Mouse (Mus musculus) telencephalon, adult 2 months (tissue): ENCODE measurements around the gene Creb3l1.

Source experiments
- DNase-seq: peaks from one replicate; pipeline ENCODE4 v3.0.0-alpha.2; 2011; ENCODE audit warnings: low read depth, low spot score

Gene Creb3l1

DNA sequence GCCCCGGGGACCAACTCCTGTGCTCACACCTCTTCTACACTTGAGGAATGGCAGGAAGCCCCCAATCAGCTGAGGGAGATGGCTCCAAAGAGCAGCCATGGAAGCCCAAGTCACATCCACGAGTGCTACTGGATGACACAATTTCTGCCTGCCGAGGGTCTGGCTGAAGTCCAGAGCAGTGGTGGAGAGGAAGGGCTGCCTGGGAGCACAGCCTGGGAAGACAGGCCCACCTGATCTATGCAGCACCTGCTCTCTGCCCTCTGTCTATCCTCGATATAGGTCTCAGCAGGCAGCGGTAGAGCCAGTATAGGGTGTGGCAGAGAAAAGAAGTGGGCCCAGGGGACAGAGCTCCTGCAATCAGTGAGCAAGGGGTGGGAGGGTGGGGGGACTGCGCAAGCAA is 77.5 kb downstream of the Creb3l1 start:
- DNase-seq: no peak

- no peak for DNase-seq
These were observed 78.8 kb downstream of the Creb3l1 start, which contains the start of gene Gm9821 for GRCm38 (mm10) chr2:91945483-91945882. Gene Gm9821 (plus strand): TSS chr2:91945703.

- no peak for DNase-seq
These were observed 79.9 kb downstream of the Creb3l1 start for GRCm38 (mm10) chr2:91944170-91944950.

DNA sequence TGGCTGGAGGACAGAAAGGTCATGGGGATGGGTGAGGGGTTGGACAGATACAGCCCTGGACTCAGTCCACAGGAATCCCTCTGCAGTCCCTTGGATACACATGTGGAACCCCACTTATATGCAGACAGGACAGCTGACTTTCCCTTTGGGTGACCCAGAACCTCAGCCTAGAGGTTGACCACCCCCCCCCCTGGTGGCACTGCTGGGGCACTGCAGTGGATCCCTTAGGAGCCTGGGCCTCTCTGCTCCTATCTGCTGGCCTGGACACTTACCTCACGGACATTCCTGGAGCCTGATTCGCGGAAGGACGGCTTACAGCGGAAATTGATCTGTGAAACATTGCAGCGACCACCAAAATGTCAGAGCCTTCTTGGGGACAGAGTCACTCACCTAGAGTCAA is 81.9 kb downstream of the Creb3l1 start:
- no peak for DNase-seq

GRCm38 (mm10) chr2:91939303-91939935 is 84.9 kb downstream of the Creb3l1 start:
- DNase-seq: no peak

DNA sequence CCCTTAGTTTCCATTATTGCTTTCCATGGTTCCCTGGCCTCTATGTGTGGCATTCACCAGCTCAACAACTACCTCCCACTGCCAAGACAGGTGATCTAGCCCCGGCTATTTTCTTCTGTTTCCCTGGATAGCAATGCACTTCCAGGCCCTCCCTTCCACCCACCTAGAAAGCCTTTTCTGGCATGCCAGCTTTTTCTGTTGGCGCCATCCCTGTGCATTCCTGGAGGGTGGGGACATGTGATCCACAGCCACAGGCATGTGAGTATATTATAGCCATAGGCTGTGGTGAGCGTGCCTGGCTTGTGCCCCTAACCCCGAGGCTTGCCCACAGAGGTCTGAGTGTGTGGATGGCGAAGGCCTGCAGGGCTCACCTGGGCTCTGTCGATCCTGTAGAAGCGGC is 88.1 kb downstream of the Creb3l1 start:
- DNase-seq: no peak

DNA sequence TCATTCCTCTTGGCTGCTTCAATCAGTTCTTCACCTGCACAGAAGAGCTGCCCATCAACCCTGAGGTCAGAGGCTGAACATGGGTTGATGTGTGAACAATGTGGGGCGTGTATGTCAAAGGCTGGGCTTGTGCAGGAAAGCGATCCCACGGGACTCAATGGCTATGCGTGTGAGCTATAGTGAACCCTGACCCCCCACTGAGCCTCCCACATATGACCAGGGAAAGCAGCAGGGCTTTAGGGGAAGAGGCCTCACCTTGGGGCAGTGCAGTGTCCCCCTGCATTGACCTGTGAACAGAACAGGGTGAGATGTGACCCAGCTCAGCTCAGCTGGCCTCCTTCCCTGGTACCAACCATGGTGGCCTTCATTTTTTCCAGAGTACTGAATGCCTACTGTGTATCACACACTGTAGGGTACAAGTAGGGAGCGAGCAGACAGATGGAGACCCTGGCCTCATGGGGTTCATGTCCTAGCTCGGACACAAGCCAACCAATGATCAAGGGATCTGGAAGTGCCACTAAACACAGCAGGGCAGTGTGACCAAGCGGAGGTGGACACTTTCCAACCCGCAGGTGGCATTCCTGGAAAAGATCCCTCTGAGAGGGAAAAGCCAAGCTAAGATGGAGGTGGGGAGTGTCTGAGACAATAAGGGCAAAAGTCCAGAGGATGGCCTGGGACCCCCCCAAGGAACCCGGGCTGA is 89.3 kb downstream of the Creb3l1 start:
- DNase-seq: no peak

DNA sequence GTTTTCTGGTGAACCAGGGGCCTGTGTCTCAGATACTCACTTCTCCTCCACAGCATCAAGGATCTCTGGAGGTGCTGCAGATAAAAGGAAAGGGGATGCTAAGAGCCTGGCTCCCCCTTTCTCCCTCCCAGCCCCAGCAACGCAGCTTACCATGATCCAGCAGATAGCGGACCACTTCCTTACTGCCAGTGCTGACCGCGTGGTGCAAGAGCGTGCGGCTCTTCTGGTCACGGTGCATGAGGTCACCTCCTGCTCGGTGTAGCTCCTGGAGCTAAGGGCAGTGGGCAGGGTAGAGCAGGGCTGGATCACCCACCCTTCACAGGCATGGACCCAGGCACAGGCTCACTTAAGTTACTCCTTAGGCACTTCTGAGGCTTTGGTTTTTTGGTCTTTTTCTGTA is 90.3 kb downstream of the Creb3l1 start:
- no peak for DNase-seq

DNA sequence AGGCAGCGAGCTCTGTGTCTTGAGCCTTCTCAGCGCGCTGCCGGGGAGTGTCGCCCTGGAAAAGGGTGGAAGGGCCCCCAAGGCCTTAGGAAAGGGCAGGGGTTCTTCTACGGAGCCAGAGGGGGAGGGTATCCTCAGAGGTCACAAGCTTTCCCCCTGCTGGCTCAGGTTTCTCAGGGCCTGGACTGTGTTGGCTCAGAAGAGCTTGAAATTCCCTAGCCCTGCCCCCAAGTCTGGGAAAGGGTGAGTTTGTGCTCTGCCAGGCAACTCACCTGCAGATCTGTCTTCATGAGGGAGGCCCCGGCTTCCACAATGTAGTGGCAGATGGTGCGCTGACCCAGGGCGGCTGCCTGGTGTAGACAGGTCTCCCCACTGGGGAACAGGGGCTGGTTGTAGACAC is 90.8 kb downstream of the Creb3l1 start:
- DNase-seq: no peak

GRCm38 (mm10) chr2:91932737-91933350 is 91.5 kb downstream of the Creb3l1 start:
- no peak for DNase-seq
